Mouse (Mus musculus): ENCODE data around the gene Apoa2.

The Apoa2 gene

DNA sequence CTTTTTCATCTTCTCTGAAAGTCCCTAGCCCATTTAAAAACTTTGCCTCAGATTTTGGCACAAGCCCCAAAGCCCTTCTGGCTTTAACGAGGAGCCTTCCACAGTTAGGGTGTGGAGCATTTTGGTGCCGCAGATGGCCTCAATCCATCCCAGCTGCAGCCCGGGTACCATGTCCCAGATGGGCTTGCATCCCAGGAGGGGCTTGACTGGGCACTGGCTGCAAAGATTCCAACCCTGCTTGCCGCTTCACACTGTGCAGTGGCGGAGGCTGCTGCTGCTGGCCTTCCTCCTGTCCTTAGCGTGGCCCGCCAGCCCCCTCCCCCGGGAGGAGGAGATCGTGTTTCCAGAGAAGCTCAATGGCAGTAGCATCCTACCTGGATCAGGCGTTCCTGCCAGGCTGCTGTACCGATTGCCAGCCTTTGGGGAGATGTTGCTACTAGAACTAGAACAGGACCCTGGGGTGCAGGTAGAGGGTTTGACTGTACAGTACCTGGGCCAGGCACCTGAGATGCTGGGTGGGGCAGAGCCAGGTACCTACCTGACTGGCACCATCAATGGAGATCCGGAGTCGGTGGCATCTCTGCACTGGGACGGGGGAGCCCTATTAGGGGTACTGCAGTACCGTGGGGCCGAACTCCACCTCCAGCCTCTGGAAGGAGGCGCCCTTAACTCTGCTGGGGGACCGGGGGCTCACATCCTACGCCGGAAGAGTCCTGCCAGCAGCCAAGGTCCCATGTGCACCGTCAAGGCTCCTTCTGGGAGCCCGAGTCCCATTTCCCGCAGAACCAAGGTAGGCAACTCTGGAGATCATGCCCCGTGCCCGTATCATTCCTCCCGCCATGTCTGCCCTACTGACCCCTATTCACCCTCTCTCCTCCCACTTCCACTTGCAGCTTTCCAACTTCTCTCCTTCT lies 26.1 kb downstream of the Apoa2 start, which contains the start of gene Ndufs2:
Ndufs2 (minus strand) TSS at position 709 of the 914 bp plus-strand sequence.
- in situ Hi-C loops (cut with MboI; ENCODE audit: low pct_unique_long_range_greater_than_20kb in 1 of 2, low sequenced_read_pairs in 2 of 2, unreplicated experiment in 1 of 2): no loop called here

DNA sequence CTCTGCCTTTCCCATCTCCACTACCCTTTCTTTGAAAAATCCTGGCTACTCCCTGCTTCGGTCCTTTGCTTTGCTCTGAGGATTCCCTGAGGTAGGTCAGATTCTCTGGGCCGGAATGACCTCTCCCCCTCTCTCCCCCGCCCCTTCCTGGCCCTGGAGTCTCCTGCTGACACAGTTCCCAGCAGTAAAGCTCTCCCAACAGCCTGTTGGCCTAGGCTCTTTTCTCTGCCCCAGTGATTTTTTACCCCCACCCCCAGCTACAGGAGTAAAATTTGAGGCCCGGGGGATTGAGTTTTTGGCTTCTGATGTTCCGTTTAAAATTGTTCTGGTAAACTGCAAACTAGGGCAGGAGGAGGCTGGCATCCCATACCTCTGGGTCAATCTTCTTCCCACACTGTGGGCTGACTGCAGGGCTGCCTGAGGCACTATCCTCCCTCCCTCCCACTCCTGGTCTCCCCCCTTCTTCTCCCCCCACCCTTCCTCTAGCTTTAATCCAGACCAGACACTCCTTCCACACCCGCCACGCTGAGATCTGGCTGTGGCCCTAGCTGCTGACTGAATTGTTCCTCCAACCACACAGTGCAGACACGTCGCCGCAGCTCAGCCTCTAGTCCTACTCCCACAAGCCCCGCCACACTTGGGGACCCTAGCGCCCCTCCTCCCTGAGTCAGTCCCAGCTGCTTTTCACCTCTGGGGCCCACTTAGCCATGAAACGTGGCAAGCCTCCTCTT lies 26.9 kb downstream of the Apoa2 start:
- in situ Hi-C loops (cut with MboI; ENCODE audit: low pct_unique_long_range_greater_than_20kb in 1 of 2, low sequenced_read_pairs in 2 of 2, unreplicated experiment in 1 of 2): no loop called here

DNA sequence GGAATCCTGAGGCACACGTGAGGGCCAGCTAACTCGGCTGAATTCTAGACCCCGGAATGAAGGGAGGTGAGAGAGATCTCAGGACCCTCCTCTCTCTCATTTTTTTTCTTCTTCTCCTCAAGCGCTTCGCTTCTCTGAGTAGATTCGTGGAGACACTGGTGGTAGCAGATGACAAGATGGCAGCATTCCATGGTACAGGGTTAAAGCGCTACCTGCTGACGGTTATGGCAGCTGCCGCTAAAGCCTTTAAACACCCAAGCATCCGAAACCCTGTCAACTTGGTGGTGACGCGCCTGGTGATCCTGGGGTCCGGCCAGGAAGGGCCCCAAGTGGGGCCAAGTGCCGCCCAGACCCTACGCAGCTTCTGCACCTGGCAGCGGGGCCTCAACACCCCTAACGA lies 27.6 kb downstream of the Apoa2 start:
- in situ Hi-C loops (cut with MboI; ENCODE audit: low pct_unique_long_range_greater_than_20kb in 1 of 2, low sequenced_read_pairs in 2 of 2, unreplicated experiment in 1 of 2): no loop called here

DNA sequence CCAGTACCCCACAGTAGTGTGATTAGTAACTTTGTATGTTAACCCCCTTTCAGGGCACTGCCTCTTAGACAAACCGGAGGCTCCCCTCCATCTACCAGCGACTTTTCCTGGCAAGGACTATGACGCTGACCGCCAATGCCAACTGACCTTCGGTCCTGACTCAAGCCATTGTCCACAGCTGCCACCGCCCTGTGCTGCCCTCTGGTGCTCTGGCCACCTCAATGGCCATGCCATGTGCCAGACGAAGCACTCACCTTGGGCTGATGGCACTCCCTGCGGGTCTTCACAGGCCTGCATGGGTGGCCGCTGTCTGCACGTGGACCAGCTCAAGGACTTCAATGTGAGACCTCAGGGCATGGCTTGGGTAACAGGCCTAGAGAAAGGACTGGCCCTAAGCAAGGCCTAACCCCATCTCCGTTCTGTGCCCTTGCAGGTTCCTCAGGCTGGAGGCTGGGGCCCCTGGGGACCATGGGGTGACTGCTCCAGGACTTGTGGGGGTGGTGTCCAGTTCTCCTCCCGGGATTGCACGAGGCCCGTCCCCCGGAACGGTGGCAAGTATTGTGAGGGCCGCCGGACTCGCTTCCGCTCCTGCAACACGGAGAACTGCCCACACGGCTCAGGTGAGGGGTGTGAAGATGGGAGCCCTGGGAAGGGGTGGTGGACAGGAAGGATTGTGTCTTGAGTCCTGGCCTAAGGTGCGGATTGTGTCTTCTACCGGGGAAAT lies 31.4 kb downstream of the Apoa2 start:
- in situ Hi-C loops (cut with MboI; ENCODE audit: low pct_unique_long_range_greater_than_20kb in 1 of 2, low sequenced_read_pairs in 2 of 2, unreplicated experiment in 1 of 2): no loop called here

DNA sequence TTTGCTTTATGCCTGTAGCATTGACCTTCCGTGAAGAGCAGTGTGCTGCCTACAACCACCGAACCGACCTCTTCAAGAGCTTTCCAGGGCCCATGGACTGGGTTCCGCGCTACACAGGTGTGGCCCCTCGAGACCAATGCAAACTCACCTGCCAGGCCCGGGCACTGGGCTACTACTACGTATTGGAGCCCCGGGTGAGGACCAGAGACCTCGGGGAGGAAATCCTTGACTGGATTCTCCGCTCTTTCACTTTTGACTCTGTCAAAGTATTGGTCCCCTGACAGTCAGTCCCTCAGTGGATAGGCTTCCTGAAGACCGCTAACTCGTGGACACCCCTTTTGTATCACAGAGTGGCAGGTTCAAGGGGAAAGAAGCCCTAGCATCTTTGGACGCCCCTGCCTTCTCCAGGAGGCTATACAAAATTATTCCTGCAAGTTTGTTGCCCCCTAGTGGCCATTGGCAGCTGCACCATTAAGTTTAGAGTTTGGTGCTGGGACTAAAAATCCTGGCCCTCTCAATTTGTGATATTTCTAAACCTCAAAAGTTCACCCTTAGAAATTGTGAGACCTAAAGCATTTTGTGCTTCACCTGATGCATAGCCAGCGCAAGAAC lies 32.2 kb downstream of the Apoa2 start:
- in situ Hi-C loops (cut with MboI; ENCODE audit: low pct_unique_long_range_greater_than_20kb in 1 of 2, low sequenced_read_pairs in 2 of 2, unreplicated experiment in 1 of 2): no loop called here

DNA sequence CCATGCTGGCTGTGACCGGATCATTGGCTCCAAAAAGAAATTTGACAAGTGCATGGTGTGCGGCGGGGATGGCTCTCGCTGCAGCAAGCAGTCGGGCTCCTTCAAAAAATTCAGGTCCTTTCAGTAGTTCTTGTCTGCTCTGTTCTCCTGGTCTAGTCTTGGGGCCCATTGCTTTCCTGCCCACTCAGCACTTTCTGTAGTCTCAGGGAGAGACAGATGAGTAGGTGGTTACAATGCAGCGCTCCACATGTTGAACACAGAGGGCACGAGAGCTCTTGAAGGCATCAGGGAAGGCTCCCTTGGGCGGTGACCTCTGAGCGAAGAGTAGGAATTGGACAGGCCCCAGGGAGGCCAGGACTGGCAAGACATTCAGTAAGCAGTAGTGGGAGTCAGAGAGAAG lies 32.9 kb downstream of the Apoa2 start:
- in situ Hi-C loops (cut with MboI; ENCODE audit: low pct_unique_long_range_greater_than_20kb in 1 of 2, low sequenced_read_pairs in 2 of 2, unreplicated experiment in 1 of 2): no loop called here

DNA sequence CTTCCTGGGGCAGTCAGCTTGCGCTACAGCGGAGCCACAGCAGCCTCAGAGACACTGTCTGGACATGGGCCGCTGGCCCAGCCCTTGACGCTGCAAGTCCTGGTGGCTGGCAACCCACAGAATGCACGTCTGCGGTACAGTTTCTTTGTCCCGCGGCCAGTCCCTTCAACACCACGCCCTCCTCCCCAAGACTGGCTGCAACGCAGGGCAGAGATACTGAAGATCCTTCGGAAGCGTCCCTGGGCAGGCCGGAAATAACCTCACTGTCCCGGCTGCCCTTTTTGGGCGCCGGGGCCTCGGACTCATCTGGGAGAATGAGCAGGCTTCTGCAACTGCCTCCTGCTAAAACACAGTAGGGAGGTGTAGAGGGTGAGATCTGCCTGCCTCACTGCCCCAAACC lies 34.1 kb downstream of the Apoa2 start:
- in situ Hi-C loops (cut with MboI; ENCODE audit: low pct_unique_long_range_greater_than_20kb in 1 of 2, low sequenced_read_pairs in 2 of 2, unreplicated experiment in 1 of 2): no loop called here

DNA sequence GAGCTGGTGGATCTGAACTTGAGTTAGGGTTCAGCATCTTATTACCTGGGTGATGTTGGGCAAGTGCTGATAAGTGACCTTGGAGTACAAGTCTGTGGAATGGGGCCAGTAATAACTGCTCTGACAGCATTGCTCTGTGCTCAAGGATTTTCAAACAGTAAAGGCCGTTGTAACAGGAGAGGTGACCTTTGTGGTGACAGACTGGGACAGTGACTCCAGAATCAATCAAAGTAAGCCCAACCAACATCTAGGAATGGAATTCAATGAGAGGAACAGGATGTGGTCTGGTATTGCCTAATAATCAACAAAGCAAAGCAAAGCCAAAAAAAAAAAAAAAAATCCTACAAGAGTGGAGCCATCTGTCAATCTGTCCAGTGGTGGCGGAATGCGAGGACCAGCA lies 35.5 kb downstream of the Apoa2 start:
- in situ Hi-C loops (cut with MboI; ENCODE audit: low pct_unique_long_range_greater_than_20kb in 1 of 2, low sequenced_read_pairs in 2 of 2, unreplicated experiment in 1 of 2): no loop called here

DNA sequence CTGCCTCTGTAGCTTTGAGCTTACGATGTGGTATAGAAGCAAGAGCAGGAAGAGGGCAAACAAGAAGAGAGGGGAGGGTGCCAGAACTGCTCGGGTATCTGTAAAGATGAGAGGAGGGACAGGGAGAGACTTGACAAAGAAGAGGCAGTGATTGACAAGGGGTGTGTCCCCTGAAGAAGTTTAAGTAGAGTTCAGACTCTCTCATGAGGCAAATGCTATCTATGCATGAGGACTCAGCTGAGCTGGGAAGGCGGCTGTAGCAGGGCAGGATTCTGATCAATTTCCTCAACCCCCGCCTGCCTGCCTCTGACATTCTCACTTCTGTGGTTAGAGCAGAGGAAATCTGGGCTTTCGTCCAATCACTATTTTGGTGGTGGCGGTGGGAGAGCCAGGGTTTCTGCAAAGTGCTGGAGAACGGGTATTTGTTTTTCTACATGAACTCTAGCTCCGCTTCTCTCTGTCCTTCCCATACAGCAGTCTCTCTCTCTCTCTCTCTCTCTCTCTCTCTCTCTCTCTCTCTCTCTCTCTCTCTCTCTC lies 37.8 kb downstream of the Apoa2 start:
- in situ Hi-C loops (cut with MboI; ENCODE audit: low pct_unique_long_range_greater_than_20kb in 1 of 2, low sequenced_read_pairs in 2 of 2, unreplicated experiment in 1 of 2): no loop called here

DNA sequence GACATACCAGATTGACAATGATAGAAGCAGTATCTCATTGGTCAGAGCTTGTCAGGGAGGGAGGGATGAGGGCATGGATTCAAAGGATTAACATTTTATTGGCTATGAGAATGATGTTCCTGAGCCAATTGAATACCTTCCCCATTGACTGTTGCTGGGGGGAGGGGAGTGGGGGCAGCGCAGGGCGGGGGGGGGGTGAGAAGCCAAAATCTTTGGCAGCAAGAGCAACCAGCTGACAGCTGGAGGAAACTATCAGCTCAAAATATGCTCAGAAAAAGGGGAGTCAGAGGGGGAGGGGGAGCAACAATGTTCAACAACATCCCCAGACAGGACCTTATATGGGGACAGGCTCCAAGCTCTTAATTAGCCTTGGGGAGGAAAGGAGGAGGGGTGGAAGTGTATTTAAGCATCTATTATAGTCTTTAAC lies 38.3 kb downstream of the Apoa2 start:
- in situ Hi-C loops (cut with MboI; ENCODE audit: low pct_unique_long_range_greater_than_20kb in 1 of 2, low sequenced_read_pairs in 2 of 2, unreplicated experiment in 1 of 2): no loop called here

DNA sequence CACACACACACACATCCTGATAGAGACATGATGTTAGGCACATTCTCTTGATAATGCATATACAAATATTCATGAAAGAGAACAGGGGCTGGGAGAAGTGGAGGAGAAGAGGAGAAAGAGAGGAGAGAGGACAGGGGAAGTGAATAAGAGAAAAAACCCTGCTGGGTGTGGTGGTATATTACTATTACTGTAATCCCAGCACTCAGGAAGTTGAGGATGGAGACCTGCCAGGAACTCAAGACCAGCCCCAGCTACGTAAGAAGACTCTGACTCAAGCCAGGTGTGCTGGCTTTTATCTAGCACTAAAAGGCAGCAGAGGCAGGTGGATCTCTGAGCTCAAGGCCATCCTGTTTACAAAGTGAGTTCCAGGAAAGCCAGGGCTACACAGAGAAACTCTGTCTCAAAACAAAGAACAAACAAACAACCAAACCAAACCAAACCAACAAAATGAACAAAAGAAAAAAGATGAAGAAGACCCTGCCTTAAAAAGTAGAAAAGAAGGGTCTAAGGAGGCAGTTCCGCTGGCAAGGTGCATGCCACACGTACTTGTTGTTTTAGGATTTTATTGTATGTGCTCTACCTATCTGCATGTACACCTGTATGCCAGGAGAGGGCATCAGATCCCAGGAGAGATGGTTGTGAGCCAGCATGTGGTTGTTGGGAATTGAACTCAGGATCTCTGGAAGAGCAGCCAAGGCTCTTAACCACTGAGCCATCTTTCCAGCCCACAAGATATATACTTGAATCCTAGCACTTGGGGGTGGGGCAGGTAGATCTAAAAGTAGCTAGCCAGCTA lies 39.0 kb downstream of the Apoa2 start:
- in situ Hi-C loops (cut with MboI; ENCODE audit: low pct_unique_long_range_greater_than_20kb in 1 of 2, low sequenced_read_pairs in 2 of 2, unreplicated experiment in 1 of 2): no loop called here

DNA sequence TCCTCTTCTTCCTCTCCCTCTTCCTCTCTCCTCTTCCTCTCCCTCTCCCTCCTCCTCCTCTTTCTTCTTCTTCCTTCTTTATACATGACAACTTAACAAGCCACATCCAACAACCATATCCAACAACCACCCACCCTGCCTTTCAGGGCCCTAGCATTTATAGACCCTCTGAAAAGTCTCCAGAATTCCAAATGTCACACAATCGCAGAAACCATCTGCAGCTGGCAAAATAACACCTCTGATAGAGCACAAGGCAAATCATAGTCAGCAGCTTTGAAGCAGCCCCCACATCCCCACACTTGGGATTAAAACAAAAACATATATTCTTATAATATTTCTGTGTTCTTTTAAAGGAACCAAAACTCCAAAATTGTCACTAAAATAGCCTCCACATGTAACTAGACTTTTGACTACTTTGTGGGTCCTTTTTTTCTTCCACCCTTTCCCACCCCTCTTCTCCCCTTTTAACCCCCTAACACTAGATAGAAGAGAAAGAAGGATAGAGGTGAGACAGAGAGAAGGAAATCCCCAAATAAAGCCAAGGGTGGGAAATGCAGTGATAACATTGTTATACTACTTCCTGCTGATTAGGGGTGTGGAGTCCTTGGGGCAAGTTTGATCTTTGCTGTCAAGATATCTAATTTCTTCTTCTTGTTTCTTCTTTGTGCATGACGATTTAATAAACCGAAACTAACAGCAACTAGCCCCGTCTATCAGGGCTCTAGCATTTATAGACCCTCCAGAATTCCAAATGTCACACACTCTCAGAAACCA lies 41.3 kb downstream of the Apoa2 start:
- in situ Hi-C loops (cut with MboI; ENCODE audit: low pct_unique_long_range_greater_than_20kb in 1 of 2, low sequenced_read_pairs in 2 of 2, unreplicated experiment in 1 of 2): no loop called here

DNA sequence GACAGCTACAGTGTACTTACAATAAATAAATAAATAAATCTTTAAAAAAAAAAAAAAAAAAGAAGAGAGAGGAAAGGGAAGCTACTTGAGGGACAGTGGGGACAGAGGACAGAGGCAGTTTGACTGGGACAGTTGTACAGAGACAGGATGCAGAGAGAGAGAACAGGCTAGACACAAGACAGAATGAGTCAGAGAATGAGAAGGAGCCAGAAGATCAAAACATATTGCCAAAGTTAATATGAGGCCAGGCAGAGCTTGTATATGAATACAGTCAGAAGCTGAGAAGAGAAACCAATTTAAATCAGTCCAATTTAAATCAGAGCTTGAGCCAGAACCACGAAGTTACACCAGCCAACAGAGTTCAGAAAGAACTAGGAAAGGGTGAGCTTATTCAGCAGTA lies 43.5 kb downstream of the Apoa2 start:
- in situ Hi-C loops (cut with MboI; ENCODE audit: low pct_unique_long_range_greater_than_20kb in 1 of 2, low sequenced_read_pairs in 2 of 2, unreplicated experiment in 1 of 2): no loop called here

DNA sequence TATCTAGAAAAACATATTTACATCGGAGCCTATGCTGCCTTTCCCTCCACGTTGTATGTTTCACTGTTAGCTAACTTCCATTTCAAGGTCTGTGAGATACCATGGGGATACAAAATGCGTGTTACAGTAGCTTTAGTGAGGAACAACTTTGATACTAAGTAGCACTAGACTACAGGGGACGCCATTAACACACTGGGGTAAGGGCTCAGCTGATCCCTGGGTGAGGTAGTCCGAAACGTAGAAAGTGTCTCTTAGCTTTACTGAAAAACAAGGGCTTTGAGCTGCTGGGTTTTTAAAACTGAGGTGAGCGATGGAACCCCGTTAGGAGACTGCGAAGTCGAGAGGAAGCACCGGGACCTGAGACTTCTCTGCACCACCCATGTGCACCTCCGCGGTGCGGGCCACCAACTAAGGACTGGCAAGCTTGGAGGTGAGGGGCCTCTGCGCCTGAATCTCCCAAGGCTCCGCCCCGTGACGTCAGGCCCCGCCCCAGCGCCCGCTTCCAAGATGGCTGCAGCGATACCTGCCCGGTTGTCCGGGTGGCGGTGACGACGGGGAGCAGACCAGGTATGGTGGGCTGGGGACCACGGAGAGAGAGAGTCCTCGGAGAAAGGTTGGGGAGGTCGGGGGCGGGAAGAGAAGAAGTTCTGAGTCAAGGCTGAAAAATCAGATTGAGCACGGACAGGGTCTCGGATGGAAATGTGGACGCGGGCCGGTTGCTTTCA lies 45.2 kb downstream of the Apoa2 start, which contains the start of gene B4galt3:
B4galt3 (plus strand) TSS at position 481 of the 725 bp plus-strand sequence.
- in situ Hi-C loops (cut with MboI; ENCODE audit: low pct_unique_long_range_greater_than_20kb in 1 of 2, low sequenced_read_pairs in 2 of 2, unreplicated experiment in 1 of 2): no loop called here

DNA sequence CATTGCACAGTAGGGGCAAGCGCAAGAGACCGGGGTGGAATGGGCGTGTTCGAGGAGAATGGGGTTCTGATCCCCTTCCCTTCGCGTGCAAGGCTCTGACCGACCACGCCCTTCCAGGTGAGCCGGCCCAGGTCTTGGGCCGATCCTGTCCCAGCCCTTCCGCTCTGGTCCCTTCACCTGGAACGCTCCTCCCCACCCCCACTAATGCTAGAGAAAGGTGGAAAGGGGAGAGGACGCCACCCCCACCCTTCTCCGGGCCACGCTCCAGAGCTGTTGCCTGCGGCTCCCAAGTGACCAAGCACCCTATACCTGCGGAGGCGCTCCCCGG lies 45.7 kb downstream of the Apoa2 start:
- in situ Hi-C loops (cut with MboI; ENCODE audit: low pct_unique_long_range_greater_than_20kb in 1 of 2, low sequenced_read_pairs in 2 of 2, unreplicated experiment in 1 of 2): no loop called here

DNA sequence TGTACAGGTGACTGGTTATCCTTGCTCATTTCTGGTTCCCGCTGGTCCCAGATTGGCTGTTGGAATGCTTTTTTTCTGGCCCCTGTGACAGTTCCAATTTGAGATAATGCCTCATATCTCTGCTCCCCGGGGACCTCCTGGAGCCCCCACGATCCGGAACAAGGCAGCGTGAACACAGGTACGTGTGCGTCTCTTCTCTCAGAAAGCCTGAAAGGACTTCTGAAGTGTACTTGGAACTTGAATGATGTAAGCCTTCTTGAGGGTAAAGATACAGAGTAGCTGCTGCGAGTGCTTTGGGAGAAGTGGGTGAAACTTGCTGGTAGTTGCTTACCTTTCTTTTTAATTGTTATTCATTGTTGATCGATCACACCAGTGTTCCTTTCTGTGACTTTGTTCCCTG lies 46.3 kb downstream of the Apoa2 start:
- in situ Hi-C loops (cut with MboI; ENCODE audit: low pct_unique_long_range_greater_than_20kb in 1 of 2, low sequenced_read_pairs in 2 of 2, unreplicated experiment in 1 of 2): no loop called here

DNA sequence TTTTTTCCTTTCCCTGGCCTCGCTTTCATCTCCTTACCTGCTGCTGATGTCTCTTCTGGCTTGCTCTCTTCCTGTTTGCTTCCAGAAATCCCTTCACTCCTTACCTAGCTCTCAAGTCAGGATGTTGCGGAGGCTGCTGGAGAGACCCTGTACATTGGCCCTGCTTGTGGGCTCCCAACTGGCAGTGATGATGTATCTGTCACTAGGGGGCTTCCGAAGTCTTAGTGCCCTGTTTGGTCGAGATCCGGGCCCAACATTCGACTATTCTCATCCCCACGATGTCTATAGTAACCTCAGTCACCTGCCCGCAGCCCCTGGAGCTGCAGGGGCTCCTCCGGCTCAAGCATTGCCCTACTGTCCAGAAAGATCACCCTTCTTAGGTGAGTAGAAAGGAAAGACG lies 46.8 kb downstream of the Apoa2 start:
- in situ Hi-C loops (cut with MboI; ENCODE audit: low pct_unique_long_range_greater_than_20kb in 1 of 2, low sequenced_read_pairs in 2 of 2, unreplicated experiment in 1 of 2): no loop called here

All from mouse embryonic stem cell (cell line).